Mouse (Mus musculus) kidney, adult 2 months (tissue): Measurements from ENCODE around the gene S1pr1.

Experiments used
- CTCF ChIP-seq: fragments of 200-500 bp; conservative IDR thresholded peaks from 2 replicates; pipeline ENCODE4 v1.5.1; 2011; ENCODE audit warnings: low read depth, mild to moderate bottlenecking, control low read depth, low read length, moderate library complexity, mixed read lengths; ENCODE audit not compliant: insufficient read depth, insufficient read length
- POLR2A ChIP-seq: fragments of 200-500 bp; IDR thresholded peaks from one replicate; pipeline ENCODE4 v1.6.1; 2011; ENCODE audit warnings: low read depth, low read length, control low read depth

GRCm38 (mm10) chr3:115737785-115738318, 23.0 kb upstream of the S1pr1 start:
- TF ChIP-seq CTCF (no peak), POLR2A (no peak)
